Mouse (Mus musculus) layer of hippocampus, adult 9-11 months (tissue): ENCODE results near the gene Rab7.
"Not testable (repeated sequence)": the region's sequence is repeated elsewhere in the genome, so short reads cannot be mapped to it uniquely, and the experiment has no call there.

Source experiments
- DNase-seq: peaks from one replicate; pipeline ENCODE4 v3.0.0; 2022

The Rab7 gene

GRCm38 (mm10) chr6:87997706-87998265, 47.3 kb downstream of the Rab7 start:
- DNase-seq: peak; percentile 77

GRCm38 (mm10) chr6:87996606-87997005, 48.5 kb downstream of the Rab7 start:
- DNase-seq: no peak

DNA sequence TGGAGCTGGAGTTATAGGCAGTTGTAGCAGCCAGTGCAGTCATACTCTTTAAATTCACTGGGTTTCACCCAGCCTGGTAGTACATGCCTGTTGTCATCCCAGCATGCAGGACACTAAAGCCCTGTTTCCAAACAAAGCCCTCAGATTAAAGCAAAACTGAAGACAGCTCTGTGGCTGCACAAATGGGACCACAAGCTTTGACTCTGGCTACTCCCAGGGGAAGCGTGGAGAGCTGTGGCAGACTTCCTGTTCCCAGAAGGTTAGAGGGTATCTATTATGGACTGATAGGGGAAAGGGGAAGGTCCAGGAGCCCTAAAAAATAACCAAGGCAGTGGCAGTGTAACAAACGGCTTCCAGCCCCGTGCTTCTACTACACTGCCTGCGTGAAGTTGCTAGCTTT, 49.6 kb downstream of the Rab7 start:
- DNase-seq: no peak

DNA sequence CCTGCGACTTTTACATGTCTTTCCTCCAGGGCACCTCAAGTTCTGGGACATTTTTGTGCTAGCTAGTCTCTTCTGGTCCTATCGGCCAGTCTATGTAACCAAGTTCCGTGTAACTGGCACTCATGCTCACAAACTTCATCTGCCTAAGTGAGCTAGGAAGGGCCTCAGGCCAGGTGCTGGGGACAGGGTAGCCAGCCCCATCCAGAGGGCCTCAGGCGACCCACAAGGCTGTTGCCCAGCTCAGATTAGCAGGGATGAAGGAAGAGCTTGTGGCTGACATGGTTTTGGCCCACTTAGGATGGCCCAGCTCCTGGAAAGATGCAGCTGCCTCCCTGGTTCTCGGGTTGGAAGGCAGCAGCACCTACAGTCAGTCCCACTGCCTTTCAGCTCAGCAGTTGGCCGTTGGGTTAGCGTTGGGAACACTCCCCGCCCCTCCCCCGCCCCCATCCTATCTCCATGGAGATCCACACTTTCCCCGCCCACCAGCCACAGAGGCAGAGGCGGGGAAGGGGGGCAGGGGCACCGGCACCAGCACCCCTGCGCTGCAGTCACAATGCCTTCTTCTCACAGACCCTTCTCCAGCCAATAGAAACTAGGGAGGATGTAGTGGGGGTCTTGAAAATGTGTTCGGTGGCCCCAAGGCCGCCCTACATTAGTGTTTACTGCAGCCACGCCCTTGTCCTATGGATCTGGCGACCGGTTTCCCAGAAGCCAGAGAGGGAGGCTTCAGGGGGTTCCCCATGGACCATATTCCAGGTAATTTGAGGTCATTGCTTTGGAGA, 51.1 kb downstream of the Rab7 start:
- DNase-seq: peak; percentile 69

DNA sequence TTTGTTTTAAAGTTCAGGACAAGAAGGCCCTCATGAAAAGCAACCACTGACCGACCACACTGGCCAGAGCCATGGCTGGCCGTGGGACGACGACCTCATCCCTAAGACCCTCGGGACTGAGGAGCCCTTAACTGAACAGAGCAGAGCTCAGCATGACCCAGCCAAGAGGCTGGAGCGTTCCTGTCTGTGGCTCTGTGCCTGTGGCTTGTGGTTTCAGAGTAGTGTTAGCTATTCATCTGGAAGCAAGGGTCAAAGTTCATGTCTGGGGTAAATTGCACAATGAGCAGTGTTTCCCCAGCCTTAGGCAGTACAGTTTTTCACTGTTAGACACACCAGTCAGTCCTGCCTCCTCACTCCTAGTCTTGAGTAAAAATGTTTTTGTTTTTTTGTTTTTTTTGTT, 52.3 kb downstream of the Rab7 start:
- DNase-seq: no peak

- DNase-seq: no peak
These were observed 53.2 kb downstream of the Rab7 start for GRCm38 (mm10) chr6:87991886-87992285.

GRCm38 (mm10) chr6:87991216-87991615, 53.9 kb downstream of the Rab7 start:
- no peak for DNase-seq

DNA sequence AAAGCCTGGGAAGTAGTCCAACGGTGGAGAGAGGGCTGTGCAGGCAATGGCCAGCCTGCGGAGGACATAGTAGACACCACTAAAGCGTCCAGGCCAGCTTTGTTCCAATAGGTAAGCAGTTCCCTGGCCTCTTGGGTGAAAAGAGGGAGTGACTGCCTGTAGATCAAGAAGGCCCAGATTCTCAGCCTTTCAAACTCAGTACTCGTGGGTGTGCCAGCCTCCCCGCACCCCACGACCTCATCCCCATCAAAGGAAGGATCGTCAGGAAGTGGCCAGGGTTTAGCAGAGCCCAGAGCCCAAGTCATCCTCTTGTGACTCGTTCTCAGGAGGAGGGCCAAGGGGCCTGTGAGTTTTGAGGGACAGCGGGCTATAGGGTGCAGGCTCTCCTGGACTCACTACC, 62.6 kb downstream of the Rab7 start:
- no peak for DNase-seq

GRCm38 (mm10) chr6:87981547-87982256, 63.4 kb downstream of the Rab7 start, which contains the start of gene H1fx:
TSS of gene H1fx (minus strand) at chr6:87981637.
- peak; percentile 62 for DNase-seq

GRCm38 (mm10) chr6:87981030-87981485, 64.0 kb downstream of the Rab7 start:
- DNase-seq: no peak

- DNase-seq: peak; percentile 90
These were observed 64.6 kb downstream of the Rab7 start for GRCm38 (mm10) chr6:87980374-87981029.

- no peak for DNase-seq
These were observed 65.3 kb downstream of the Rab7 start for GRCm38 (mm10) chr6:87979728-87980127.

- DNase-seq: no peak
These were observed 75.0 kb downstream of the Rab7 start for GRCm38 (mm10) chr6:87970041-87970440.

DNA sequence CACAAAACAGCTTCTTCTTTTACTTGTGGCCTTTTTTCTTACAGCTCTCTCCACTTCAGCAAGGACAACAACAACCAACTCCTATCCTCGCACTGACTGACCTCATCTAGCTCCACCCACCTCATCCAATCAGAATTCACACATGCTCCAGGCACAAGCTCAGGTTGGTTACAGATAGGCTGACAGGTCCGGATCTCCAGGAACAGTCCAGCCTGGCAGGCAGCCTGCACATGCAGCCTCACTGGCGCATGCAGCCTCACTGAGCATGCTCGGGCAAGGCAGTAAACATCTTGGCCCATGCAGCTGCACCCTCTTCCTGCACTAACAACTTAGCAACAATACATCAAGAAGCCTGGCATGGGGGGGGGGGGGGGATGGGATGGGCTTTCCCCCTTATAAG, 82.6 kb downstream of the Rab7 start:
- not testable (repeated sequence) for DNase-seq
